Mouse (Mus musculus): ENCODE data around the gene Adora1.

Gene Adora1

DNA sequence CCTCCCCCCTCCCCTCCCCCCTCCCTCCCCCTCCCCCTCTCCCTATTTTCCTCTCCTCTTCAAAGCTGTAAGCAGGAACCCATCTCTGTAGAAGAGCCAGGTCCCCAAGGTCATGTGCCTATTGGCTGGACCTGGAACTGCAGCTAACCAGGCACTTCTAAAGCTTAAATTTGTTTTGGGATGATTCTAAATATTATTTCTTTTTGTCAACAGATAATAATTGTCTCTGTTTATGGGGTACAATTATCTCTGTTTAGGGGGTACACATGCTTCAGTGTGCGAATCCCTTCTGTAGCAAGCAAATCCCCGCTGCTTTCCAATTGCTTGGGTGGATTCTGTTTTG is 18.6 kb downstream of the Adora1 start:
- no peak for DNase-seq (ENCODE audit: low read depth, low spot score)

DNA sequence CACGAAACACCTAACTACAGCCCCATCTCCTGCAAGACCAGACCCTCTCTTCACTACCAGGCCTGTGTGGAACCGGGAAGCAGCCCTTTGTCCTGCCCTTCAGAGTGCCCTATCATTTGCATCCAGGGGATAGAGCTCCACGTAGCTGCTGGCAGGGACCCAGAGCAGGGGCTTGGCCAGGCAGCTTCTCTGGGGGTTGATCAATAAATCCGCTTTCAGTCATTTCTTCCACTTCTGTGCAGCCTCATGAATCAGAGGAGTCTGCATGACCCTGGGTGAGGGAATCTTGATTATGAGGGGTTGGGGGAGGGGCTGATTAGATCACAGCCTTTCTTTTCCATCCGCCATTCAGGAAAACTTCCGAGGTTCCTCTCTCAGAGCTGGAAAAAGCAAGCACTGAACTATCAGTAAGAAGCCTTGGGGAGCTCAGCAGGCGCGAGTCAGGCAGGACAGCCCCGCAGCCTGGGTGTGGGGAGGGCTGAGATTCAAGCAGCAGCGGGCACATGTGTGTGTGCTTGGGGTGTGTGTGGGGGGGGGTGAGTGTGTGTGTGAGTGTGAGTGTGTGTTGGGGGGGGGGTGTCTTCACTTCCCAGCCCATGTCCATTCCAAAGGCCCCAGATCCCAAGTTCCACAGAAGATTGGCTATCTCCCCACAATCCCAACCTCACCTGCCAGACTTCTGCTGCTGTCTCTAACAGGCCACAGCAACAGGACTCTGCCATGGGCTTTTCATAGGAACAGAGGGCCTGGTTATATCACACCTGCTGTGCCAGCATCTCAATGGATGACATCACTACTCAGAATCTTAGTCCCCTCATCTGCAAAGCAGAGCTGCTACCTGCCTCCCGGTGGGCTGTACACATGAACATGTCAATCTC is 19.2 kb downstream of the Adora1 start:
- DNase-seq (ENCODE audit: low read depth, low spot score), result no peak

DNA sequence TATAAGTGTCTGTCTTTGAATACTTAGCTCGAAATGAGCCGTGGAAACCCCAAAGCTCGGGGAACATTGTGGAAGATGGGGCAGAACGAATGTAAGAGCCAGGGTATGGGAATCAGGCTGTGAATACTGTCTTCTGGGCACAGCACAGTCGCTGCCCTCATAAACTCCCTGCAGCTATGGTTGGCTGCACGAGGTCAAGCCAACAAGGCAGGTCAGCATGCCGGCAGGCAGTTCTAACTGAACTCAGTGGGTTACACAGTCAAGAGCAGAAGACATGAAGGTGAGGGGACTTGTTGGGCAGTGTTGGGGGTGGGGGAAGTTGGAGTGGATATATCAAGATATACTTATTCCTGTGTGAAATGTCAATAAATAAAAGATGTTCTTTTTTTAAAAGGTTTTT is 20.2 kb downstream of the Adora1 start:
- no peak for DNase-seq (ENCODE audit: low read depth, low spot score)

DNA sequence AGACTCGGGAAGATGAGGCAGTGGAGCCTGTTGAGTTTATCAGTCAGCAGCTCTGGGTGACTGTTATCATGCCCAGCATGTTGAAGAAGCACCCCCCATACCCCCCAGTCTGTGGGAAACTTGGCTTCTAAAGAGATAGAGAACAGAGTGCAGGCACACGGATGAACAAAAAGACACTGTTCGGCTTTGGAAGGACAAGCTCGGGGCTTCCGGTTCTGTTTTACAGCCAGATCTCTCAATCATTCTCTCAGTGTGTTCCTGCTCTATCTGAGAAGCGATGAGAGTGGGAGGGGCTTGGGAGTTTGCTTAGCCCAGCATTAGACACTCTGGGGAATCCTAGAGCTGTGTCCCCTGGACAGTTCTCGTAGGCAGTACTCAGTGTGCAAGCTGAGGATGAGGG is 21.8 kb downstream of the Adora1 start:
- DNase-seq (ENCODE audit: low read depth, low spot score), result no peak

DNA sequence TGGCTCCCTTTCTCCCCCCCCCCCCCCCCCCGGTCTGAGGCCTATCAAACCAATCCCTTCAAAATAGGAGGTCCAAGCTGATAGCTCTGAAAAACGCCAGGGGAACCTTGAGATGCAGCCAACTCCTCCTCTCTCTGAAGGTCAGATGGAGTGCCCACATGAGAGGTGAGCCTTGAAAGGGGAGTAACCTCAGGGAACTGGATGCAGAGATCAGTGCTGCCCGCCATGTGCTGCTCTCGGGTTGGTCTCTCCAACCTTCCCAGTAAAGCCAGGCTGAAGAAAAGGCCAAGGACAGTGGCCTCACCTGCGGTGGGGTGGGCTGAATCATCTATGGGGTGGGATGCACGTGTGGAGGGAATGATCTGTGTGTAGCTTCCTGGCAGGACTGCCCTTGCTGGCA is 22.9 kb downstream of the Adora1 start:
- DNase-seq (ENCODE audit: low read depth, low spot score), result no peak

DNA sequence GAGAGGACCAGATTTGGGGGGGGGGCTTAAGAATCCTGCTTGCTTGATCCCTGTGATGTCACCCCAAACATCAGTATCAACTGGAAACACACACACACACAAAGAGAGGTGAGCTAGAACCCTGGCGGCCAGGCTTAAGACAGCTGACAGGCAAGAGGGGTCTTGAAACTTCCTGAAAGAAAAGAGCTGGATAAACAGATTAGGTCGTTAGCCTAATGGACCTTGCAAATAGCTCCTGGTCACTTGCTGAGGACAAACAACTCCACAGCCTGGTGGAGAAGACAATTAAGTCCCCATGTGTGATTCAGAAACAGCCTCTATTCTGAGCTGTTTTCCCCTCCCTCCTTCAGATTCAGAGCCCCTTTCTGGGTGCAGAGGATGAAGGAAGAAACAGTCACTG is 23.6 kb downstream of the Adora1 start:
- no peak for DNase-seq (ENCODE audit: low read depth, low spot score)

DNA sequence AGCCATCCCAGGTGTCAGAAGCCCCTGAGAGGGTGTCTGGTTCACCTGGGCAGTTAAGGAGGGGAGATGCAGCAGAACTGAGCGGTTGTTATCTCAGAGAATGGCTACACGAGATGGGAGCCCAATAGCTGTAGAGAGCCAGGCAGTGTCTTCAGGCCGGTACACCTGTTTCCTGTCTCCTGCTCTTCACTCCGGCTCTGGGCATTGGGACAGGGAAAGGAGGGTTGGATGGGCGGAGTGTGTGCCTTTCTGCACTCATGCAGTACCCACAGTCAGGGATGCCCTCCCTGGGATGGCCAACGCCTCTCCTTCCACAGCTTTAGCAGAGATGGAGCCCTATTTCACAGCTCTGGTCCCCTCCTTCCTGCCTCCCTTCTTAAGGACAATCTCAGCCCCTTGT is 24.2 kb downstream of the Adora1 start:
- DNase-seq (ENCODE audit: low read depth, low spot score), result no peak

DNA sequence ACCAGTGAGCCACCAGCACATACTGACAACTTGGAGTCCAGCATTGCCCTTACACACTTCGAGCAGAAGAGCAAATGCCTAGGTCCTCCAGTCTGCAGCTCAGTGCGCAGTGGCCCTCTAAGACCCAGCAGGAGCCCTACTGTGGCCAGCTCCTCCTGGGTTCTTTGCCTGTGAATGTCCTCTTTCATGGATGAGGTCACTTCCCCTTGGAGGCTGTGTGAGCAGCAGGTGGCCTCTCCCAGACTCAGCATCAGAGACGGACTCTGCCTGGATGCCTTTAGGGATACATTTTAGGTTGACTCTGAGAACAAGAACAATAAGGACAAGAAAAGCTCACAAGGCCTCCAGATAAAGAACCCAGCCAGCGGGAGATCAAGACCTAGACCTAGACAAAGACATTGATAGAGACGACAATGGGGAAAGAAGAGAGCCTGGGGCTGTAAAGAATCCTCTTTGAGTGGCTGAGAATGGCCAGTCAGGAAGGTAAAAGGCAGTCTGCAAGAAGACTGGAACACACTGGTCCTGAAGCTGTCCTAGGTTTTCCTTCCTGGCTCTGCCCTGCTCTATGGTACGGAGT is 25.0 kb downstream of the Adora1 start:
- DNase-seq (ENCODE audit: low read depth, low spot score), result no peak

DNA sequence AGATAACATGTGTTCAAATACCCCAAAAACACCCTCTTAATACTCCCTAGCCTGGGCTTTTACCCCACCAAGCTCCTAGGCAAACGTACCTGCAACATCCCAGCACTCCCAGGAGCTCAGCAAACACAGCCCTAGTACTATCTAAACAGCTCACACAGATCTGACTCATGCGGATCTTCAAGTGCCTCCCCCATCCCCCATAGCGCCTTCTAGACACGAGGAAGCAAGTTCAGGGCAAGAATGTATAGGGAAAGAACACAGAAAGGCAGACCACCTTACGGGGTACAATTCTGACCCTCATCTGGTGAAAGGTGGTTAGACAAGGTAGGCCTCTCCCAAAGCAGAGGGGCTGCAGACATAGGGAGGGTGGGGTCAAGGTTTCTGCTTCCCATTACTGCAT is 29.1 kb downstream of the Adora1 start:
- no peak for DNase-seq (ENCODE audit: low read depth, low spot score)

DNA sequence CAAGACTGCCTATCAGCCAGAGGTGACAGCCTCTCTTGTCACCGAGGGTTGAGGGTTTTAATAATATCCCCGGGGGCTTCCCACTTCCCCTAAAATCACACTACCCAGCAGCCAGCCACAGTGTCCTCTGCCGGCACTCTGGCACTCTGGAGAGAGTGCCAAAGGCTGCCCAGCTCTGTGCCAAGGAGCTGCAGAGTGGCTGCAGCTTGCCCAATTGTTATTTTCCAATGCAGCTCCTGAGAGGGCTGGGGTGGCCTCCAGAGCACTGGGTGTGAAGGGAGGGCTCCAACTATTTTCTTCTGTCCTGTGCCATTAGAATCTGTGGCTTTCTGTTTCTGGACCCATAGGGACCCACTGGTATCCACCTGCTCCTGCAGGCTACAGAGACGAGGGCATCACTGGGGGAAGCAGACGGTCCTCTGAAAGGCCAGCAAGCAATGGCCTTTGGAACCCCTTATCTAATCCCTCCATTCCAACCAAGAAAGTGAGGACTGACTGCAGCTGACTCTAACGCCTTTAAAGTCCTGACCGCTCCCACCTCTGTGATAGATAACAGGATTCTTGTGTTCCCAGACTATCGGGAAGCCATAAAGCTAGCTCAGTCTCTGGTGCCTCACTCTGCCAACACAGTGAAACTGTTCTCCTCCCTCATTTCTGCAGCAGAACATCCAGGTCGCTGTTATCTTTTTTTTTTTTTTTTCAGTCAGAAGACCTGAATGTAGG is 29.8 kb downstream of the Adora1 start:
- DNase-seq (ENCODE audit: low read depth, low spot score), result no peak

DNA sequence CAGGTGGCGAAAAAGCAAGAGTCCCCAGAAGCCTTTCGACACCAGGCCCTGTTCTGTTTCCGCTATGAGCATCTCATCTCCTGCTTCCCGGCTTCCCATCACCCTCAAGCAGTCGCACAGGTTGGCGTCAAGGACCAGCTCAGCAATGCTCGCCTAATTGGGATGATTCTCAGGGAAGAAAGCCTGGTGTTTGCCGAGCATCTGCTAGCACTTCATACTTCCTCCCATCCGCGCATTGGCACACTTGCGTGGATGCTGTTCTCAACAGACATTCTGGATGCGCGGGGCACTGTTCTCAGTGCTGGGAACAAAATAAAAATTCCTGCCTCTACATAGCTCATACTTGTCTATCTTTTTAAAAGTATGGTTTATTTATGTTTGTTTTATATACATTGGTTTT is 31.0 kb downstream of the Adora1 start:
- DNase-seq (ENCODE audit: low read depth, low spot score), result no peak

DNA sequence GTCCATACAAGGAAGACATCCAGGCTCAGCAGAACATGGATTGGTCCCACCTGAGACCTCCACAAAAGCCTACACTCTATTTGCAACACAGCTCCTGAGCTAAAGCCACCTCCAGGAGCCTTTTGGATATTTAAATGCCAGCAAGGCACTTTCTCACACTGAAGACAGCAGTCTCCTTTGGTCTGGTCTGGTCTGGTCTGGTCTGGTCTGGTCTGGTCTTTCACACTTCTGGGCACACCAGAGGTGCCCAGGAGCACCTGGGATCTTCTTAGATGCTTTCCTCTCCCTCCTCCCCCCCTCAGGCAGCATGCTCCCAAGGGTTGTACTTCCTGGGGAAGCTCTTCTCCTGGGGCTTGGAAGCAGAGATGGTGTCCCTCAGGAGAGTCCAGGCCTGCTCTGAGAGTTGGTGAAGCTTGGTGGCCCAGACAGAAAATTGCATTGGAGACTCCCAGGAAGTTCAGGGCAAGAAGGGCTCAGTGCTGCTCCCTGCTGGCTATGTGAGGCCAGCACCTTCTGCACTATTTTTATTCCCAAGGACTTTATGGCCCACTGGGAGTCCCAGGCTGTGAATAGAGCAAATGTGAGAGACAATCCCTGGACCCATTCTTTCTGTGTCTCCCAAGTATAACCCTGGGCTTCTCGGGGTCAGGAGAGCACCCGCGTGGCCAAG is 33.3 kb downstream of the Adora1 start:
- peak; percentile 43 for DNase-seq (ENCODE audit: low read depth, low spot score)

DNA sequence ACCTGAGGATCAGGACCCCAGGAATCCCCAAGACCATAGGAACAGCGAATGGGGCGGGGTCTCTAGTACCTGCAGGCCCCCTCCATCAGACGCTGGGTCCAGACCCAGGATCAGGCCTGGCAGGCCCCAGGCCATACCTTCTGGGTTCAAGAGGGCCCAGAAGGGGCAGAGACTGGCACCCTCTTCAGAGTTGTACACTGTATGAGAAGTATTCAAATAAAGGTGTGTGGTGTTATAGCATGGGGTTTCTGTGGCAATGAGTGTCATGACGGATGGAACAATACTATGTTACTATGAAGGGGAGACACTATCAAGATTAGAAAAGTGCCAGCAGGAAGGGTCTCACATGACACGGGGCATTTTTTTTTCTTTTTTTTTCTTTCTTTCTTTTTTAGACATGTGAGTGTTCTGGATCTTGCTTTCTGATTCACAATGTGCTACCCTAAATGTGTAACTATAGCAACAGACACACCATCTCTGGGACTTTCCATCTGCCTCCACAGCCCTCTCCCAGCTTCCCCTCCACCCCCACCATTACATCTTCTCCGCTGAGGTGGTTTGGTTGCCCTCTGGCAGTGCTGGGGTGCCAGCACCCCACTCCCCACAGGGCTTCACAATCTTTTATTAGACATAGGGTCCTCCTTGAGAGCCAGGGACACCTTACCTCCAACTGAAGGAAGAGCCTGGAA is 34.1 kb downstream of the Adora1 start:
- no peak for DNase-seq (ENCODE audit: low read depth, low spot score)

DNA sequence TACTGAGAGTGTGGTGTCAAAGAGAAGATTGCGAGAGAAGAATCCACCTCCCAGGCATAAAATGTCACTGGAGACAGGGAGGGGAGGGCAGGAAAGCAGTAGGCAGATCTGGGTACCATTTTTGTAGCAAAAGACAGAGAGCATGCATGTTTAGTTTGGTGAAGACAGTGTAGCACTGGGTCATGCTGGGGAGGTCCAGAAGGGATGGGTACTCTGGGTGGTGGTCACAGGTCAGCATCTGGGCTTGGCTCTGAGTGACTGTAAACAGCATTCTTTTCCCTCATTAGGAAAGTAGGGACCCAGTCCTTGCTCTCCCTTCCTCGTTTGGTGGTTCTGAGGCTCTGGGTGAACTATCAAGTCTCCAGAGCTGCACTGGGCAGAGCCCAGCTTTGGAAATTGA is 34.8 kb downstream of the Adora1 start:
- no peak for DNase-seq (ENCODE audit: low read depth, low spot score)

DNA sequence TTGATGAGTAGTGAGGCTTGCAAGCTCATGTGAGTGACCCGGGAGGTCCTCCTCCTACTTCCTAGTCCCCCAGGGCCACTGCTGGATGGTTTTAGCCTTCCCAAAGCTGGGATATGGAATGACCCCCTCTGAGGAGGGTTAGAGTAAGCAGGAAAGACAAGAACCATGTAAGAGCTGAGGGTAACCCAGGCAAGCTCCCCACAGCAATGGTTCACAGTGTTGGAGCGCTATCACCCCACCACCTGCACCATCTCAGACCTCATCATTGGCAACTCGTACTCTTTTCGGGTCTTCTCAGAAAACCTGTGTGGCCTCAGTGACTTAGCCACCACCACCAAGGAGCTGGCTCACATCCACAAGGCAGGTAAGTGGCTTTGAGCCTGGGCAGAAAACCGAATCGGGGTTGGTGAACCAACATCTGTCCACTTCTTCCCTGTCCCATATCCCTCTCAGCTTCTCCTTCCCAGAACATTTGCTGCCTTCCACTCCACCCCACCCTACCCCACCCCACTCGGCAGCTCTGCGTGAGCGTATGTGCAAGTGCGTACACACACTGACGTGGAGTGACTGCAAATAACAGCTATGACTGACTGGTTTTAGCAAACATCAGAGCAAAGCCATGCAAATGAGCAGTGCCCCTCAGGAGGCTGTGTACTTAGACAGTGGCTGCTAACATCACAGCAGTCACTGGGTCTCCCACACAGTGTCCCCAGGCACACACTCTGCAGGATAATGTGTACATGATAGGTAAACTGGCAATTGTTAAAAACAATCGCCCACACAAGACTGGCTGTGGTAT is 36.8 kb downstream of the Adora1 start:
- DNase-seq (ENCODE audit: low read depth, low spot score), result no peak

DNA sequence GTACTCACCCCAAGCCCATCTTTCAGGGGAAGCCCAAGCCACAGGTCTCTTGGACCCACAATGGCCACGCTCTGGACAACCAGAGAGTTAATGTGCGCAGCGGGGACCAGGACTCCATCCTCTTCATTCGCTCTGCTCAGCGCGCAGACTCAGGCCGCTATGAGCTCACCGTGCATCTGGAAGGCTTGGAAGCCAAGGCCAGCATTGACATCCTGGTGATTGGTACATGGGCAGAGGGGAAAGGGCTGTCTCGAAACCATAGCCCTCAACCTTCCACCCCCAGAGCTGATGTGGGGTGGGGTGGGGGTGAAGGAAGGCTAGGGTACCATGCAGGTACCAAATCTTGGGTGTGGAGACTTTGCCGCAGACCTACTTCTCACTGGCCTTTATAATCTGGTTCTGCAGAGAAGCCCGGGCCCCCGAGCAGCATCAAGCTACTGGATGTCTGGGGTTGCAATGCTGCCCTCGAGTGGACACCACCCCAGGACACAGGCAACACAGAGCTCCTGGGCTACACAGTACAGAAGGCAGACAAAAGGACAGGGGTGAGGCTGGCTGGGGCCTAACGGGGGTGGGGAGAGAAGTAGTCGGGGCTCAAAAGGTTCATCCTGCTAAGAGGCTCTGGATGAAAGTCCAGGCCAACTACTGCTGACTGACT is 37.8 kb downstream of the Adora1 start:
- DNase-seq (ENCODE audit: low read depth, low spot score), result no peak

DNA sequence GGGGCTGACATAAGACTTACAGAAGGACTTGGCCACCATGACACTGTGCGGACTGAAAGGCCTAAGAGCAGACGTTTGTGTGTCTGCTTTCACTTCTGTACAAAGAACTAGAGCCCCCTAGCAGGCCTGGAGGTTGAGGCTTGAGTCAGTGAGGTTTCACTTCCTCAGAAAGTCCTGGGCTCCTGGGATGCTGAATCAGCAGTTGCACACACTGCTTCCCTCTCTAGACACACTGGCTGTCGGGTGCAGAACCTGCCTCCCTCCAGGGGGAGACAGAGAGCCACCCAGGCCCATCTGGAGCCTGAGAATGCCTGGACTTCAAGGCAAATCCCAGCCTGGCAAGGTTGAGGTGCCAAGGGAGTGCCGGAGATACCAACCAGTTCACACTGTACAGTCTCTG is 38.8 kb downstream of the Adora1 start:
- DNase-seq (ENCODE audit: low read depth, low spot score), result no peak

DNA sequence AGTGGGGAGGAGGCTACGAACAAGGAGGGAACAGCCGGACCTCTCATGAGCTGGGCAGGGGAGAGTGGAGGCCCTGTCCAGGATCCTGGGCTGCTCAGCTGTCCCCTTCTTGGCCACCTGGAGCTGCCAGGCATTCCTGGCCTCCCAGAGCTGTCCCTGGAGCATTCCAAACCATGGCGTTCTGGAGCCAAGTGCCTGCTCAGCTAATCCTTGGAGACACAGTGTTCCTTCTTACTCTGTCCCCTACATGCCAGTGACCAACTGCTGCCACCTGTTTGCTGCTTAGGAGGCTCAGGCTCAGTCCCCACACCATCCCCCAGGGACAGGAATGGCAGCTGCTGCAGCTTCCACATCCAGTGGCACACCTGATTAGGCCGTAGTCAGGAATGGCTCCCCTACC is 39.3 kb downstream of the Adora1 start:
- no peak for DNase-seq (ENCODE audit: low read depth, low spot score)

DNA sequence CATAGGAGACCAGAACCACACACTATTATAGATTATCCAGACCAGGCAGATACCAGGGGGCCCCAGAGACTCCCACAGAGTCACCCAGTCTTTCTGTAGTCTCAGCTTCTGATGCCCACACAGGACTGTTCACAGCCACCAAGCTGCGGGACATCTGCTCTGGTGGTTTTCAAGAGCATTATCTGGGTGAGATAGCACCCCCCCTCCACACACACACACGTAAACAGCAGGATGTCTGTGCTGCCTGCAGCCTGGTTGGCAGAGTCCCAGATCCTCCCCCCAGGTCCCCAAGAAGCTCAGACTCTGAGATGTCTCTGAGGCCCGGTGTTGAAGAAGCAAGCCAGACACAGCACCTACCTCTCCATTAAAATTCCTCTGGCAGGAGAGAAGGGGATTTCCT is 39.7 kb downstream of the Adora1 start:
- DNase-seq (ENCODE audit: low read depth, low spot score), result no peak

DNA sequence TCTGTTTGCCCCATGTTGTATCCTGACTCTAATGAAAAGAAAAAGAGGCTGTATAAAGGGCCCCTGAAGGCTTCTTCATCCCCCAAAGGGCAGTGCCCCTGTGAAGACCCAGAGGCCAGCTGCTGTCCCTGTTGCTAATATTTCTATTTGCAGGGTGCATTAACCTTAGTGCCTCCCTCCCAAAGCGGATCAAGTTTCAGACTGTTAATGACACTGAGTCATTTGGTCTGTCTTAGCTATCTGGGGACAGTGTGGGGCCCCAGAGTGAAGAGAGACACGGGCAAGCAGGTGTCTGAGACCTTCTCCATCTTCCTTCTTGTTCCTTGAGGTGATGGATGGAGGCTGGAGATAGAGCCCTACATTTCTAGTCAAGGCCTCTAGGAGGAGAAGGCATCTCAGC is 40.1 kb downstream of the Adora1 start:
- no peak for DNase-seq (ENCODE audit: low read depth, low spot score)
